7 mouse cellular contexts compared by ENCODE assay signal in the genomic region with DNA sequence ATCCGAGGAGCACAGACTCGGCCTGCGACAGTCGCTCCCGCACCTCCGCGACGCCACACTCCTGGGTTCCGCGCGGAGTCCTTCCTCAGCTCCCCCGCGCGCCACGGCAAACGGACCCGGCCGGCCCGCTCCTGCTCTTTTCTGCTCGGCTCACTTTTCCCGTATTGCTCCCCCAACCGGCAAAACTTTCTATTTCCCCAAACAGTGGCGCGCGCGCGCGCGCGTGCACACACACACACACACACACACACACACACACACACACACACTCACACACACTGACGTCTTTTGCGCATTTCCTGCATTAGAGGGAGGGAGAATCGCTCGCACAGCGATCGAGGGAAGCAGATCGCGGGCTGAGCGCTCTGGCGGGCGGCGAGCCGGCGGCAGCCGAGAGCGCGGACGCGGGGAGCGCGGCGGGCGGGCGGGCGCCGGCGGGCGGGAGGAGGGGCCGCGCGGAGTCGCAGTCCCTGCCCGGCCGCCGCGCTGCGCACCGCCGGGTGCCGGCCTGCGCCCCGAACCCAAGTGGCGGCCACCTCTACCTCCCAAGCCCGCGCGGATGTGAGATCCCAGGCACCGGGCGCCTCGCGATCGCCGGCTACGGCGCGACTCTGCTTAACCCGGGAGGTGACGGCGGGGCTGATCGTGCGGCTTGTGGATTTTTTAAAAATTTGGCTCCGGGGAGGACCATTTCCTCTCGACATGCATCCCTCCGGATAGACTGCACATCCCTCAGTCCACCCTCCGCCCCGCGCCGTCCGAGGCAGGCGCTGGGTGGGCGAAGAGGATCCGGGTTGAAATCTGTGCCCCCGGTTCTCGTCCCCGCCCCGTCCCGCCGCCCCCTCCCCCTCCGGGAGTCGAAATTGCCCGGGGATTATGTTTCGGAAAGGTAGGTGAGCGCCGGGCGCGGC. TPM values are rescaled to one million over a fixed set of nuclear protein-coding genes. Genes with fewer than 3 reads are reported as not detected.
DNase-seq lines count a peak whose midpoint lies in the region; ATAC-seq lines count a peak whose summit lies in the region.

Gene Prkce (plus strand): TSS at position 466 of the 911 bp plus-strand sequence.

- H3K36me3 ChIP-seq in intestine, embryonic 15.5 days = no peaks in the 10 kb centered on the region
- peaks cover 4% of the 10 kb centered on the region for H3K36me3 ChIP-seq in limb, embryonic 10.5 days
- H3K36me3 ChIP-seq in midbrain, embryonic 12.5 days = no peaks in the 10 kb centered on the region

- peak within 1 kb of the TSS; percentile 98 for H3K4me2 ChIP-seq in intestine, embryonic 15.5 days (replicated peaks)
- peak within 1 kb of the TSS; percentile 95 for H3K4me2 ChIP-seq in midbrain, embryonic 12.5 days (replicated peaks)

- ATAC-seq in intestine, embryonic 15.5 days = peak; percentile 69
- ATAC-seq in midbrain, embryonic 12.5 days (ENCODE audit: low FRiP score, low read depth) = peak; percentile 77

- peak; percentile 91 for DNase-seq in adrenal gland, adult 2 months
- peak; percentile 95 for DNase-seq in embryo, embryonic 11 days
- DNase-seq in gastrocnemius, postnatal 25 days = peak; percentile 85
- peak; percentile 93 for DNase-seq in limb, embryonic 10.5 days (ENCODE audit: low spot score)
- peak; percentile 87 for DNase-seq in skeletal muscle tissue, adult 2 months (ENCODE audit: low read depth, low spot score)

- peak within 1 kb of the TSS; percentile 86 for H3K9ac ChIP-seq in intestine, embryonic 15.5 days
- H3K9ac ChIP-seq in midbrain, embryonic 12.5 days (replicated peaks) = peak within 1 kb of the TSS; percentile 73

- peak within 1 kb of the TSS; percentile 99 for H3K27ac ChIP-seq in intestine, embryonic 15.5 days
- H3K27ac ChIP-seq in limb, embryonic 10.5 days = peak within 1 kb of the TSS; percentile 96
- H3K27ac ChIP-seq in midbrain, embryonic 12.5 days (replicated peaks) = peak within 1 kb of the TSS; percentile 85

- no peaks in the 10 kb centered on the region for H3K27me3 ChIP-seq in intestine, embryonic 15.5 days (replicated peaks)
- H3K27me3 ChIP-seq in limb, embryonic 10.5 days (ENCODE audit: low read depth, poor library complexity, severe bottlenecking) = peaks cover 11% of the 10 kb centered on the region; the same call in 1 of the 2 replicates
- peaks cover 46% of the 10 kb centered on the region for H3K27me3 ChIP-seq in midbrain, embryonic 12.5 days

- peak within 1 kb of the TSS; percentile 81 for H3K4me3 ChIP-seq in intestine, embryonic 15.5 days (replicated peaks)
- H3K4me3 ChIP-seq in limb, embryonic 10.5 days = peak within 1 kb of the TSS; percentile 84
- H3K4me3 ChIP-seq in midbrain, embryonic 12.5 days = peak within 1 kb of the TSS; percentile 69

- peaks cover 34% of the 10 kb centered on the region for H3K4me1 ChIP-seq in intestine, embryonic 15.5 days (replicated peaks)
- H3K4me1 ChIP-seq in limb, embryonic 10.5 days = peaks cover 45% of the 10 kb centered on the region
- peaks cover 26% of the 10 kb centered on the region for H3K4me1 ChIP-seq in midbrain, embryonic 12.5 days

- no peaks in the 10 kb centered on the region for H3K9me3 ChIP-seq in intestine, embryonic 15.5 days
- H3K9me3 ChIP-seq in limb, embryonic 10.5 days (replicated peaks) = no peaks in the 10 kb centered on the region
- no peaks in the 10 kb centered on the region for H3K9me3 ChIP-seq in midbrain, embryonic 12.5 days

- under 1% methylated on average over 85 of the region's 115 CpGs for WGBS in intestine, embryonic 15.5 days
- under 1% methylated on average over 114 of the region's 115 CpGs for WGBS in limb, embryonic 10.5 days
- WGBS in midbrain, embryonic 12.5 days = under 1% methylated on average over 100 of the region's 115 CpGs

RNA-seq across cellular contexts. Expression of gene Prkce, which starts in this region (rescaled TPM):
- total RNA-seq in adrenal gland, adult 2 months (2021) = 10 to 100 TPM; 17.5 to 20.5 TPM
- polyA plus RNA-seq in adrenal gland, adult 2 months (2012; rRNA removed) = 4.0 and 4.5 TPM in 2 replicates
- total RNA-seq in gastrocnemius, postnatal 25 days (2021) = 1 to 10 TPM; 6.9 to 7.4 TPM
- 6.6 TPM in 2 replicates for polyA plus RNA-seq in intestine, embryonic 15.5 days (2015; fragmentation: Nextera tagmentation; extraction: Ambion mirVana)
- 4.3 and 4.9 TPM in 2 replicates for polyA plus RNA-seq in limb, embryonic 10.5 days (2016; fragmentation: Nextera tagmentation; extraction: Ambion mirVana)
- polyA plus RNA-seq in midbrain, embryonic 12.5 days (2016; fragmentation: Nextera tagmentation; extraction: Ambion mirVana) = 5.3 and 5.8 TPM in 2 replicates

Comparison
In these comparisons a context has a peak if more than half of its experiments do, and no peak if none do; other contexts are left out.
1. Peak in every context shown above with its lines: DNase-seq, ATAC-seq, H3K4me3 ChIP-seq and H3K27ac ChIP-seq.